Mouse (Mus musculus) myocyte (in vitro differentiated cells): ENCODE data around the gene Fam83f. TPM values are rescaled to one million over a fixed set of nuclear protein-coding genes. Genes with fewer than 3 reads are reported as not detected.
A peak's percentile ranks its signal among the peaks of the same experiment; 100 is the strongest.

ENCODE experiments used
- H3K27me3 ChIP-seq: one replicate; pipeline ENCODE4 v1.6.1; 2011; ENCODE audit not compliant: control insufficient read depth, insufficient read depth, insufficient read length
- H3K36me3 ChIP-seq: one replicate; pipeline ENCODE4 v1.6.1; 2011; ENCODE audit not compliant: control insufficient read depth, insufficient read depth
- H3K4me2 ChIP-seq: one replicate; pipeline ENCODE4 v1.6.1; 2011; ENCODE audit warnings: low read depth, control low read depth
- H3K4me3 ChIP-seq: one replicate; pipeline ENCODE4 v1.5.1; 2011; ENCODE audit warnings: mild to moderate bottlenecking, control low read depth, moderate library complexity
- H3K79me2 ChIP-seq: one replicate; pipeline ENCODE4 v1.6.1; 2011; ENCODE audit not compliant: control insufficient read depth, insufficient read depth
- H3ac ChIP-seq: one replicate; pipeline ENCODE4 v1.6.1; 2011; ENCODE audit not compliant: control insufficient read depth, insufficient read length
- CEBPB ChIP-seq: IDR thresholded peaks from 2 replicates; pipeline ENCODE4 v1.6.1; 2011; ENCODE audit warnings: mild to moderate bottlenecking, moderate library complexity; ENCODE audit not compliant: poor library complexity, insufficient read depth, severe bottlenecking
- E2F4 ChIP-seq: IDR thresholded peaks from one replicate; pipeline ENCODE4 v1.6.1; 2011; ENCODE audit warnings: mild to moderate bottlenecking, control low read depth, moderate library complexity; ENCODE audit not compliant: insufficient read depth
- MAX ChIP-seq: IDR thresholded peaks from one replicate; pipeline ENCODE4 v1.6.1; 2011; ENCODE audit warnings: low read depth, mild to moderate bottlenecking, control low read depth
- MYOD1 ChIP-seq, 3 experiments: IDR thresholded peaks; one replicate each; pipeline ENCODE4 v1.6.1; 2011; ENCODE audit warnings: control low read depth in 2 of 3, low read depth in 2 of 3, mild to moderate bottlenecking in 2 of 3, moderate library complexity in 1 of 3; ENCODE audit not compliant: insufficient read length in 2 of 3, control insufficient read depth in 1 of 3
- MYOG ChIP-seq, 3 experiments: IDR thresholded peaks; one replicate each; pipeline ENCODE4 v1.6.1; 2011; ENCODE audit warnings: control low read depth in 2 of 3, low read depth in 2 of 3, mild to moderate bottlenecking in 2 of 3; ENCODE audit not compliant: insufficient read length in 2 of 3, control insufficient read depth in 1 of 3, insufficient read depth in 1 of 3
- POLR2A ChIP-seq: IDR thresholded peaks from one replicate; pipeline ENCODE4 v1.6.1; 2011; ENCODE audit warnings: low read depth, mild to moderate bottlenecking, control low read depth, moderate library complexity; ENCODE audit not compliant: insufficient read length
- POLR2AphosphoS2 ChIP-seq: IDR thresholded peaks from one replicate; pipeline ENCODE4 v1.6.1; 2011; ENCODE audit warnings: low read depth, control low read depth; ENCODE audit not compliant: insufficient read length
- REST ChIP-seq: IDR thresholded peaks from one replicate; pipeline ENCODE4 v1.6.1; 2011; ENCODE audit warnings: mild to moderate bottlenecking, control low read depth, moderate library complexity; ENCODE audit not compliant: insufficient read depth, insufficient read length
- SRF ChIP-seq: IDR thresholded peaks from one replicate; pipeline ENCODE4 v1.6.1; 2011; ENCODE audit warnings: low read depth; ENCODE audit not compliant: control insufficient read depth, insufficient read length
- TCF12 ChIP-seq: IDR thresholded peaks from one replicate; pipeline ENCODE4 v1.6.1; 2011; ENCODE audit warnings: mild to moderate bottlenecking, control low read depth; ENCODE audit not compliant: poor library complexity, insufficient read depth, severe bottlenecking
- TCF3 ChIP-seq: IDR thresholded peaks from one replicate; pipeline ENCODE4 v1.6.1; 2011; ENCODE audit warnings: low read depth, control low read depth; ENCODE audit not compliant: insufficient read length
- USF1 ChIP-seq: IDR thresholded peaks from one replicate; pipeline ENCODE4 v1.6.1; 2011; ENCODE audit warnings: low read depth, mild to moderate bottlenecking, control low read depth, moderate library complexity
- polyA plus RNA-seq: library from polyadenylated mRNA; unstranded; fragments of >200 nt; fragmentation: generic; extraction: Trizol; gene quantifications from one replicate; pipeline ENCODE4 v1.2.1, GENCODE M21; 2012; ENCODE audit warnings: missing spikeins

Fam83f gene
- polyA plus RNA-seq, 1 experiment = not detected

DNA sequence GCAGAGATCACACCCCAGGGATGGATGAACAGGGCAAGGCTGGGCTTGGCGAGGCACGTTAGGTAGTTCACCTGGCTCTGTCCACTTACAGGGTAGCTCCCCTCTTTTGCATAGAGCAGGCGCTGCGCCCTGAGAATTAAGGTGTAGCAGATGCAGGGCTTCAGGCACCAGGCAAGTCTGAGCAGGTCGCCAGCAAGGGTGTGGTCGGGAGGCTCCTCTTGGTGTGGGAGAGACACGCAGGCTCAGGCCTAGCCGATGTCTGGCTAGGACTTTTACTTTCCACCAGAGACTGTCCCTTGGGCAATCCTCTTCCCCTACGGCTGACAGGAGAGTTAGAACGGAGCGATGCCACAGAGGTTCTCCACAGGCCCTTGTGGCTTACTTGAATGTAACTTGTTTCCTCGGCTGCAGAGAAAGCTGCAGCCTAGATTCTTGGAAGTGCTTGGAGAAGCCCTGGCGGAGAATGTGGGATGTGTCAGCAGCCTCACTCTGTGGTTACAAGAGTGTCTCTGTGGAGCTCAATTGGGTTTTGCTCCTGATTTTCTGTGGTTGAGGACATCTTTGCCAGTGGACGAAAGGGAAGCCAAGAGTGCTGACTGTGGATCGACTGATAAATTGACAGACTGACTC, 22.6 kb upstream of the Fam83f start:
- no peak for TF ChIP-seq MYOG (IDR thresholded peaks at IDR 0.05; ENCODE audit: control insufficient read depth in 1 of 3, insufficient read depth in 1 of 3, insufficient read length in 2 of 3, low read depth in 2 of 3)
- TF ChIP-seq TCF3 = no peak
- no peak overlapping the region for H3K4me2 ChIP-seq
- no peak overlapping the region for H3ac ChIP-seq
- no peak overlapping the region for H3K4me3 ChIP-seq
- H3K27me3 ChIP-seq = no peaks in the 10 kb centered on the region
- H3K36me3 ChIP-seq = no peaks in the 10 kb centered on the region
- no peaks in the 10 kb centered on the region for H3K79me2 ChIP-seq

DNA sequence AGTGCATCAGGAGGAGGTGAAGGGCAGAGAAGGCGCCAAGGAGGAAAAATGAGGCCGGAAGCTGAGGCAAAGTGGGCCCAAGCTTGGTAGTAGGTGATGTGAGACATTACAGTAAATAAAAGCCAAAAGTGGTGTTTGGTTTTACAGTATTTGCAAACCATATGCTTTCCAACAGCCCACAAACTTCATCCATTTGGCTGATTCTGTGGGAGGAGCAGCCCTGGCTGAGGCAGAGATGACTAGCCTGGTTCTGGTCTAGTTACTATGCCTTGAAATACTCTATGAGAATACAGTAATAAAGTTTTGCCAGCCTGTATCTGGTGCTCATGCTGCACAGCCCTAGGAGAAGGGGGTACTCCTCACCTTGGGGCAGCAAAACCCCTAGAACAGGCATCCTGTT, 21.2 kb upstream of the Fam83f start:
- Histone ChIP-seq H3K27me3 (no peaks in the 10 kb centered on the region), H3K36me3 (no peaks in the 10 kb centered on the region), H3K4me3 (no peak overlapping the region), H3K4me2 (no peak overlapping the region), H3ac (no peak overlapping the region), H3K79me2 (no peaks in the 10 kb centered on the region)
- TF ChIP-seq TCF12 (no peak), REST (no peak), MYOD1 (IDR thresholded peaks at IDR 0.05; ENCODE audit: control insufficient read depth in 1 of 3, insufficient read length in 2 of 3, low read depth in 2 of 3) (no peak), POLR2AphosphoS2 (no peak), SRF (no peak), E2F4 (no peak), POLR2A (no peak), CEBPB (no peak), MYOG (IDR thresholded peaks at IDR 0.05; ENCODE audit: control insufficient read depth in 1 of 3, insufficient read depth in 1 of 3, insufficient read length in 2 of 3, low read depth in 2 of 3) (no peak), TCF3 (no peak), USF1 (no peak)

DNA sequence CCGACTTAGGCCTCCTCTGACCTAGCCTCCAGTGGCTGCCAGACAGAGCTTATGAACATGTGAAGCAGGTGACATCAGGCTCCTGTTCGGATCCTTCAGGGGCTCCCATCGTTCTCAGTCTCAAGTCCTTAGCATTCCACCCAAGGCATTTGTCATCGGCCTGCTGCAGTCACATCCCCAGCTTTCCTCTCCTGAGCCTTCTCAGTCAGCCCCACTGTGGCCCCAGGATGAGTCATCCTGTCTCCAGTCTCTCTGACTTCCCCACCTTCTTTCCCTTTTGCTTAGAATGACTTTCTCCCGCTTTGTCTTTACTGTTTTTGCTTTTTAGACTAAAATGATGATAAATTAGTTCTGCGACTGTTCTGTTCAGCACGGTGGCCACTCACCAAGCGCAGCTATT, 17.8 kb upstream of the Fam83f start:
- H3ac ChIP-seq = no peak overlapping the region
- H3K27me3 ChIP-seq = no peaks in the 10 kb centered on the region
- TF ChIP-seq REST (no peak), CEBPB (no peak), POLR2A (no peak), TCF12 (no peak), TCF3 (no peak), MYOG (IDR thresholded peaks at IDR 0.05; ENCODE audit: control insufficient read depth in 1 of 3, insufficient read depth in 1 of 3, insufficient read length in 2 of 3, low read depth in 2 of 3) (no peak), MAX (no peak)
- H3K79me2 ChIP-seq = no peaks in the 10 kb centered on the region
- peak overlapping the region; percentile 15 for H3K4me2 ChIP-seq
- no peaks in the 10 kb centered on the region for H3K36me3 ChIP-seq
- H3K4me3 ChIP-seq = no peak overlapping the region

DNA sequence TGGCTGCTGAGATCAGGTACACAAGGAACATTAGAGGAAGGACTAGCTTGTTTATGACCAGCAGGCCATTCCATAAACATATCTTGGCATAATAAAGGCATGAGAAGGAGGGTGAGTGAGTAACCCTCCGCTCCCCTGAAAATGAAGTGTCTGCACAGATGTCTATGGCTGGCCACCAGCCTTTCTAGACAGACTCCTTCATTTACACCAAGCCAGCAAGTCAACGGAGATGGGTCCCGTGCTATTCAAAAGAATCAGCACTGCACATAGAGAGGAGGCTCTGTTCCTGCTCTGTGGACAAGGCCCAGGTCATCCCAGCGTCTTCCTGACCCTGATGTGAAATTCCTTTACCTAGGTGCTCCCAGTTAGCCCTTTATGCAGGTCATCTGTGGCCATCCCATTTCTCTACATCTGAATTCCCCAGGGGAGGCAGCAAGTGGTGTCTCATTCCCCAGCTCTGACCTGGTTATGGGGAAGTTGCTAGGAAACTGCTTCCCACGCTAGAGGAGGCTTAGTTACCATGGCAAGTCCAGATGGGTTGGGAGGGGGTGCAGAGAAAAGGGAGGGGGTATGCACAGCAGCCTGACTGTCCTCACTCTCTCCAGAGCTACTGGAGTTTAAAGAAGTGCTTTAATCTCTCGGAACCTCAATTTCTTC, 12.7 kb upstream of the Fam83f start:
- Histone ChIP-seq H3K4me2 (no peak overlapping the region), H3K4me3 (no peak overlapping the region), H3K36me3 (no peaks in the 10 kb centered on the region), H3ac (no peak overlapping the region), H3K27me3 (no peaks in the 10 kb centered on the region), H3K79me2 (no peaks in the 10 kb centered on the region)
- TF ChIP-seq TCF3 = no peak
- TF ChIP-seq USF1 = no peak
- no peak for TF ChIP-seq POLR2AphosphoS2
- no peak for TF ChIP-seq POLR2A
- no peak for TF ChIP-seq TCF12
- TF ChIP-seq CEBPB = no peak
- no peak for TF ChIP-seq MYOD1 (IDR thresholded peaks at IDR 0.05; ENCODE audit: control insufficient read depth in 1 of 3, insufficient read length in 2 of 3, low read depth in 2 of 3)
- TF ChIP-seq E2F4 = no peak
- TF ChIP-seq MYOG (IDR thresholded peaks at IDR 0.05; ENCODE audit: control insufficient read depth in 1 of 3, insufficient read depth in 1 of 3, insufficient read length in 2 of 3, low read depth in 2 of 3) = no peak
- TF ChIP-seq SRF = no peak
- TF ChIP-seq REST = no peak
- no peak for TF ChIP-seq MAX

DNA sequence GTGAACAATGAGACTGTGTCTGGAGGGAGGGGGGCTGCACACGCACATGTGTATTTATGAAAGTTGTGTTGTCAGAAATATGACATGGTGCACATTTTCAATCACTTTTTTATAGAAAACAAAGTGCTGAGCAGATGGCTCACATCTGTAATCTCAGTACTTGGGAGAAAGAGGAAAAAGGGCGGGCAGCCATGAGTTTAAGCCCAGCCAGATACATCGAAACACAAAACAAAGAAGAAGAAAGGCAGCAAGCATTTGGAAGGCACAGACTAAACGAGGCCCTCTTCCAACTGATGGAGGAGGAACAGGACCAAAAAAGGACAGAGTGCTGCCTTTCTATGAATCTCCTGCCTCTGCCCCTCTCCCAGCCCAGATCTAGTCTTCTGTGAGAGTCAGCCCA, 10.7 kb upstream of the Fam83f start:
- H3K36me3 ChIP-seq = no peaks in the 10 kb centered on the region
- H3K4me3 ChIP-seq = no peak overlapping the region
- no peak overlapping the region for H3ac ChIP-seq
- TF ChIP-seq USF1 (no peak), REST (no peak), MYOD1 (IDR thresholded peaks at IDR 0.05; ENCODE audit: control insufficient read depth in 1 of 3, insufficient read length in 2 of 3, low read depth in 2 of 3) (no peak), MAX (no peak), TCF12 (no peak), TCF3 (no peak)
- no peak overlapping the region for H3K4me2 ChIP-seq
- H3K27me3 ChIP-seq = no peaks in the 10 kb centered on the region
- no peaks in the 10 kb centered on the region for H3K79me2 ChIP-seq
